Mouse (Mus musculus): Measurements from ENCODE around the gene Vmn1r89.

Vmn1r89 gene

DNA sequence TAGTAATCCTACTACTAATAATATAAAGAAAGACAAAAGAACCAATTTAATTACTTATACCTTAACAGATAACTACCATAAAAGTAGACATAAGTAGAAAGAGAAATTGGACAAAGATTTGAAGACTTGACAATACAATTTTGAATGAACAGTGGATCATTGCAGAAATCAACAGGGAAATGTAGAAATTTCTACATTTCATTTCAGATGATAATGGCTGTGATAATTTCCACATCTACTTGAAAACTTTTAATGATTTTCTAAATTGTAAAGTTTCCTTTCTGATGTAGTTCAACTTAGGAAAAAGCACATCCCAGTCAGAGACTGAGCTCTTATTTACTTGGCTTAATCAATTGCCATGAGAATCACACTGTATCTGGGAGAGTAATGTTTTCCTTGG, at the start of gene Vmn1r89:
TSS of gene Vmn1r89 (plus strand) at position 301 of the 400 bp plus-strand sequence.
- in situ Hi-C loops (cut with MboI, MseI) = no loop called here

- in situ Hi-C loops (cut with MboI, MseI) = no loop called here
Measured at GRCm38 (mm10) chr7:13260746-13261700, 48.2 kb downstream of the Vmn1r89 start.

DNA sequence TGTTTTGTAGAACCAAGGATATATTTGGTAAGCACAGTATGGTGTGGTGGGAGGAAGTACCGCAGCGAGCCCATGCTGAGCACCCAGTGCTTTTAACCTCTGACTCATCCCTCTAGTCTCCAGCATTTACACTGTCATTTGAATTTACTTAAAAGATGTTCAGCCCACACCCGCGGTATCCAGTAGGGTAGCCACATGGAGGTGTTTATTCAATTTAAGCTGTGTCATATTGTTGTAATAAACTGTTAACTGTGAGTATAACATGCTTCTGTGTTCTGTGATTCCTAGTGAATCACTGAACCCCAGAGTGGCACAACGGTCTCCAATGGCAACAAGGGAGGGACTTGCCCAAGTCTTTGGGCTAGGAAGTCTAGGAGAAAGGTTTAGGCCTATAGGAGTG, 51.0 kb downstream of the Vmn1r89 start:
- in situ Hi-C loops (cut with MboI, MseI) = no loop called here

DNA sequence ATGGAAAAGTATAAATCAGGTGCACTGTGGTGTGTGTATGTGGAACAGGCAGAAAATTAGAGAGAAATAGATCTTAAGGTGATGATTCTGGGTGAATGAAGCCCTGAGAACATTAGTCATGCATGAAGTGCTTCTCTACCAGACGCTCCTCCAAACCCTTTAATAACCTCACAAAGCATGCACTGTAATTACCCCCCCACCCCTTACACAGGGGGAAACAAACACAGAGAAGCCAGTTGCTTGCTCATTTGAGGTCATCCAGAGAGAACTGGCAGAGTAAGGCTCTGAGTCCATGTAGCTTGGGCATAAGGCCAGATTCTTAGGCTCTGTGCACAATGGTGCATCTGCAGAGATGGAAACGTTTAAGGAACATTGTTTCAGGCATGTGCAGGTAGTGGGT, 51.6 kb downstream of the Vmn1r89 start:
- in situ Hi-C loops (cut with MboI, MseI) = no loop called here

GRCm38 (mm10) chr7:13268749-13269260, 56.0 kb downstream of the Vmn1r89 start:
- in situ Hi-C loops (cut with MboI, MseI) = no loop called here

DNA sequence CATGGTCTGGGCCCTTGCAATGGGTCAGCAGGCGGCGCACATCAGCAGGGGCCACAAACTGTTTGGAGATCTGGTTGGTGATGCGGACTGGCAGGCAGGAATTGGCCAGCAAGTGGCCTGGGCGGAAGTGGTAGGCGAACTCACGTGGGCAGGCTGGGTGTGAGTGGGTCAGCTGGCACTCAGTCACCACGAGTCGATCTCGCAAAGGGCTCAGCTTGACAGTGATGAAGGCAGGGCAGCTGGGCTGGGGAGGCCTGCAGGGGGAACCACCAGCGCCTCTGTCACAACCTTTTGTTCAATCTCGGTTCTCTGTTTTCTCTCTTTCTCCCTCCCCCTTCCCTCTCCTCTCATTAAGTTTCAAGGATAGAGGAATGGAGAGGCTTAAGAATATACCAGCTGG, 56.6 kb downstream of the Vmn1r89 start:
- in situ Hi-C loops (cut with MboI, MseI) = no loop called here

All from T-helper 2 cell (primary cell).